8 mouse cellular contexts compared by ENCODE assay signal in the genomic region with DNA sequence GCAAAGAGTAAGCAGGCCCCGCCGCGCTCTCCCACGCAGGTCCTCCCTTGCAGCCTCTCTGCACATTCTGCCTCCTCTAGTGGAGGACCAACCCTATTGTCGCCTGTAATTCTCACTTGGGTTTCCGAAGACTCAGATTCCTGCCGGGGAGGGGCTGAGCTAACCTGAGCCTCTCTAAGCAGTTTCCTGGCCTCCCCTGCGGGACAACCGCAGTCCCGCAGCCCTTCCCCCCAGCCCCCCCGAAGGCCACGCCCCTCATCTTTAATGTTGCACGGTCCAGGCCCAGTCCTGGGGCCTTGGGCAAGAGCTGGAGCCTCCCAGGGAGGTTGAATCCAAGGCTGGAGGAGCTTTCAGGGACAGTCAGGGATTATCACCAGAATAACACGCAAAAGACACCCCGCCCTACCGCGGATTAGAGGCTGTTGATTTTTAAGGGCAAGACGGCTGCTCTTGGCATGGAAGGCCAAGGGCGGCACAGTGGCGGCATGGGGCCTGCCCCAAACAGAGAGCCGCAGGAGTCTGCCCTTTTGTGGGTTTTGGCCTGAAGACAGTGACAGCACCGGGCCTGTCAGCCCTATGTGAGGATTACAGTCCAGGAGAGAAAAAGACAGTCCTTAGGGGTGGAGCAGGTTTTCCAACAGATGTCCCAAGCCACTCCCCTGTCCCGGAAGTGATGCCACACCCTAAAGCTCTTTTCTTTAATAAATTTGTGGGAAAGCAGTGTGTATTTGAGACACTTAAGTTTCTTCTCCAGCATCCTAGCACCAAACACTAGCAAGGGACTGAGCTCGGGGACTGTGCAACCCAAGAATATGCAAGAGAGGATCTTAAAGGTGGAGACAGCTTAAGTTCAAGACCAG.
DNase-seq lines count a peak whose midpoint lies in the region; ATAC-seq and TF ChIP-seq lines count a peak whose summit lies in the region.

No protein-coding gene starts in this region.

- TF ChIP-seq CTCF in layer of hippocampus, adult 2 months (conservative IDR thresholded peaks at IDR 0.05) = peak; percentile 31
- TF ChIP-seq CTCF in liver, postnatal 0 days (IDR thresholded peaks at IDR 0.05; ENCODE audit: low read depth) = peak; percentile 35

- no peak overlapping the region for H3K27ac ChIP-seq in layer of hippocampus, adult 2 months
- 0 out of 2 replicates have a peak overlapping the region, but pooled peaks have one; percentile 13 for H3K27ac ChIP-seq in liver, postnatal 0 days (ENCODE audit: low read depth)

- no peaks in the 10 kb centered on the region for H3K36me3 ChIP-seq in liver, postnatal 0 days (replicated peaks; ENCODE audit: insufficient read depth, low read length)

- H3K9me3 ChIP-seq in liver, postnatal 0 days (ENCODE audit: low read length) = no peaks in the 10 kb centered on the region

- H3K4me1 ChIP-seq in liver, postnatal 0 days (ENCODE audit: insufficient read depth) = peaks cover 61% of the 10 kb centered on the region

- peak overlapping the region; percentile 54 for H3K9ac ChIP-seq in liver, postnatal 0 days (replicated peaks)

- no peak overlapping the region for H3K4me3 ChIP-seq in layer of hippocampus, adult 2 months
- peak overlapping the region; percentile 41 for H3K4me3 ChIP-seq in liver, postnatal 0 days (ENCODE audit: low read depth, low read length)

- ATAC-seq in erythroblast, adult 5-6 weeks (replicated peaks; ENCODE audit: low FRiP score, poor library complexity, severe bottlenecking) = peak; percentile 58
- peak; percentile 31 for ATAC-seq in liver, postnatal 0 days

- H3K4me2 ChIP-seq in liver, postnatal 0 days (ENCODE audit: low read depth, low read length) = peak overlapping the region; percentile 73

- no peaks in the 10 kb centered on the region for H3K27me3 ChIP-seq in liver, postnatal 0 days (ENCODE audit: insufficient read depth, low read length)

- no peak for TF ChIP-seq EP300 in liver, postnatal 0 days (IDR thresholded peaks at IDR 0.05; ENCODE audit: low read depth)

- 26% methylated on average over 24 of the region's 24 CpGs for WGBS in liver, postnatal 0 days (ENCODE audit: insufficient replicate concordance)

- no peak for DNase-seq in layer of hippocampus, adult 2 months (ENCODE audit: low spot score in 2 of 2)
- no peak for DNase-seq in layer of hippocampus, postnatal 14 days (ENCODE audit: low spot score in 2 of 2)
- DNase-seq in heart, postnatal 4 days = peak; percentile 47
- peak; percentile 35 for DNase-seq in liver, postnatal 0 days
- DNase-seq in retina, postnatal 1 day = peak; percentile 52
- no peak for DNase-seq in cerebellum, postnatal 14 days
- DNase-seq in right cerebral cortex, postnatal 4 days = no peak

Comparison
In these comparisons a context has a peak if more than half of its experiments do, and no peak if none do; other contexts are left out.
1. DNase-seq: peak in heart, postnatal 4 days (single experiment), liver, postnatal 0 days (single experiment) and retina, postnatal 1 day (single experiment); none in layer of hippocampus, adult 2 months (0 of 2), layer of hippocampus, postnatal 14 days (0 of 2), cerebellum, postnatal 14 days (0 of 2) and right cerebral cortex, postnatal 4 days (single experiment).